Mouse (Mus musculus): ENCODE data around the gene Spata32. TPM values are rescaled to one million over a fixed set of nuclear protein-coding genes. Genes with fewer than 3 reads are reported as not detected.

The Spata32 gene
- polyA plus RNA-seq, 1 experiment from 2014 or later = not detected

DNA sequence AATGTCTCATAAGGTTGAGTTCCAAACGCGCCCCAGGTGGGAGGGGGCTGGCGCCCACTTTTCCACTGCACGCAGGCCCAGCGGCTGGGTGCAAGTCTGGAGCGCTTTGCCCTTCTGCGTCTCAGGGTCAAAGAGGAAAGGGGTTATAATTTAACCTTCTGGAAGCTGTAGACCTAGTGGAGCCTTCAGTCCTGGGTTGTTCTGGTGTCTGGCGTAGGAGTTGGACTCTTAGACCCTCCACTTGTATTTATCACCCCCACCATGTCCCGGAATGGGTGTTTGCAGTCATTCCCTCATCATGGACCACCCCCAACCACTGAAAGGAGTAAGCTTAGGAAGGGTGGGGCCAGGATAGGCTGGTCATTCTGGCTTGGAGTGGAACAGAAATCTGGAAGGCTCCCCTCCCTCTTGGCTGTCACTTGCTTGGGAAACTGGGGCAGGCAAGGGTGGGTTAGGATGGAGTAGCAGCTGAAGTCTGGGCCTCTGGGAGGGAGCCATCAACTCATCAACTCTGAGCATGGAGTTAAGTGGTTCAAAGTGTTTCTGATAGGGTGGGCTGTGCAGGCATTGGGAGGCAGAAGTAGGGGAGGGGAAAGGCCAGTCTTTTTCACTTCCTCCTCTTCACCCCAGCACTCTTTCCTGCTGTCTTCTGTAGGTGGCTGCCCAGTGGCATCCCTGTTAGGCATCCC lies 46.4 kb downstream of the Spata32 start:
- H3K27me3 ChIP-seq (ENCODE audit: control insufficient read depth, insufficient read depth, low read length) = peaks cover 41% of the 10 kb centered on the region
- H3K9ac ChIP-seq (ENCODE audit: low read depth, low read length) = no peak overlapping the region

DNA sequence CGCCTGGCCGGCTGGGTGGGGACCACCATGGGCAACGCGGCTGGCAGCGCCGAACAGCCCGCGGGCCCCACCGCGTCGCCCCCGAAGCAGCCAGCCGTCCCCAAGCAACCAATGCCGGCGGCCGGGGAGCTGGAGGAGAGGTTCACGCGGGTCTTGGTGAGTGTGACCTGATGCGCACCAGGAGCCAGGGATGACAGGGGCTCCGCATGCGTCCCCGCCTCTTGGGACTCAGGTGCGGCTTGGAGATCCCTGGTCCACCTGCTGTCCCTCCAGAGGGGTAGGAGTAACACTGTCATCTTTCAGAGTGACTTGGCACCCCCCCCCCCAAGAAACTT lies 47.0 kb downstream of the Spata32 start:
- no peaks in the 10 kb centered on the region for H3K4me1 ChIP-seq (replicated peaks; ENCODE audit: control insufficient read depth, insufficient read depth, low read length)
- no peak overlapping the region for H3K27ac ChIP-seq (ENCODE audit: low read depth, low read length)
- H3K4me2 ChIP-seq (replicated peaks; ENCODE audit: low read depth, low read length) = peak overlapping the region; percentile 99
- H3K4me3 ChIP-seq (ENCODE audit: low read depth, low read length) = peak overlapping the region; percentile 66
- no peaks in the 10 kb centered on the region for H3K36me3 ChIP-seq (ENCODE audit: control insufficient read depth, insufficient read depth, low read length)
- 3% methylated on average over 15 of the region's 23 CpGs for WGBS
- DNase-seq (ENCODE audit: low spot score) = no peak
- H3K27me3 ChIP-seq (ENCODE audit: control insufficient read depth, insufficient read depth, low read length) = peaks cover 41% of the 10 kb centered on the region
- peak overlapping the region; percentile 59; the same call in 1 of the 2 replicates for H3K9ac ChIP-seq (ENCODE audit: low read depth, low read length)
- ATAC-seq (ENCODE audit: low FRiP score) = no peak
- H3K9me3 ChIP-seq (ENCODE audit: control insufficient read depth, low read length) = no peaks in the 10 kb centered on the region

More for the DNA sequence above, 46.4 kb downstream of the Spata32 start:
- DNase-seq (ENCODE audit: low spot score) = no peak
- Histone ChIP-seq H3K9me3 (ENCODE audit: control insufficient read depth, low read length) (no peaks in the 10 kb centered on the region), H3K36me3 (ENCODE audit: control insufficient read depth, insufficient read depth, low read length) (no peaks in the 10 kb centered on the region), H3K4me2 (replicated peaks; ENCODE audit: low read depth, low read length) (peak overlapping the region; percentile 99; the same call in 1 of the 2 replicates), H3K4me1 (replicated peaks; ENCODE audit: control insufficient read depth, insufficient read depth, low read length) (no peaks in the 10 kb centered on the region), H3K27ac (ENCODE audit: low read depth, low read length) (no peak overlapping the region), H3K4me3 (ENCODE audit: low read depth, low read length) (no peak overlapping the region)
- no peak for ATAC-seq (ENCODE audit: low FRiP score)
- WGBS = 45% methylated on average over 9 of the region's 9 CpGs

DNA sequence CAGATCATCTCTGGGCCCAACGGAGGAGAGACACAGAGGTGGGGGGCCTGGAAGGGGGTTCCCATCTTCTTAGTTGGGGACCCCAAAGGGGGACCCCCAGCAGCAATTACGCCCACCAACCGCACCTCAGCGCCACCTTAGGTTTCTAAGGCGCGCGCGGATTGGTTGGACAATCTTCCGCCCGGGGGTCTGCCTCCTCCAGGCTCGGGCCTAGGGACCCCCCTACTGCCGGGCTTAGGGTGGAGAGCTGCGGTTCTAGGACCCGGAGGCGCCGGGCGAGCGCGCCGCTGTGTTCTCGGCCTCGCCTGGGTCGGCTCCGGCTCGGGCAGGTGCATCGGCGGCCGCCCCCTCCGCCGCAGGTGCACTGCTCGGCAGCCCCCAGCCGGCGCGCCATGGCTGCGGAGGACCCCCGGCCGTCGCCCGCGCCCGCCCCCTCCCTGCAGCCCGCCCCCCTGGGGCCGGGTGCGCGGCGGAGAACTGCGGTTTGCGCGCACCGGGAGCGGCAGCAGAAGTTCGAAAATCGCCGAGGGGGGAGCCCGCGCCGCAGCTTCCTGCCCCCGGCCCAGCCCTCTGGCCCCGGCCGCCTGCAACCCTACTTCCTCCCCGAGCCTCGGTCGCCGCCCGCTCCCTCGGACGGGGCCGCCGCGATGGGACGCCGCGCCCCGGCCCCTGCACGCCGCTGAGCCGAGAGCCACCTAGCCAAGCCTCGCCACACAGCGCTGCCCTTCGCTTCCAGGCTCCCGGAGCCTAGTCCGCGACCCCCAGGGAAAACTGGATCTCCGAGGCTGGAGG lies 47.5 kb downstream of the Spata32 start, which contains the start of gene Fmnl1:
Gene Fmnl1 (plus strand): TSS at position 614 of the 792 bp plus-strand sequence.
- peak within 1 kb of the TSS; percentile 66 for H3K4me3 ChIP-seq (ENCODE audit: low read depth, low read length)
- DNase-seq (ENCODE audit: low spot score) (peak; percentile 60), ATAC-seq (ENCODE audit: low FRiP score) (peak; percentile 33; the same call in 1 of the 2 replicates)
- H3K4me2 ChIP-seq (replicated peaks; ENCODE audit: low read depth, low read length) = peak within 1 kb of the TSS; percentile 99
- 1% methylated on average over 55 of the region's 84 CpGs for WGBS
- no peak within 1 kb of the TSS for H3K27ac ChIP-seq (ENCODE audit: low read depth, low read length)
- H3K9me3 ChIP-seq (ENCODE audit: control insufficient read depth, low read length) = no peaks in the 10 kb centered on the region
- no peaks in the 10 kb centered on the region for H3K4me1 ChIP-seq (replicated peaks; ENCODE audit: control insufficient read depth, insufficient read depth, low read length)
- H3K27me3 ChIP-seq (ENCODE audit: control insufficient read depth, insufficient read depth, low read length) = peaks cover 41% of the 10 kb centered on the region
- H3K36me3 ChIP-seq (ENCODE audit: control insufficient read depth, insufficient read depth, low read length) = no peaks in the 10 kb centered on the region
- peak within 1 kb of the TSS; percentile 59 for H3K9ac ChIP-seq (ENCODE audit: low read depth, low read length)

DNA sequence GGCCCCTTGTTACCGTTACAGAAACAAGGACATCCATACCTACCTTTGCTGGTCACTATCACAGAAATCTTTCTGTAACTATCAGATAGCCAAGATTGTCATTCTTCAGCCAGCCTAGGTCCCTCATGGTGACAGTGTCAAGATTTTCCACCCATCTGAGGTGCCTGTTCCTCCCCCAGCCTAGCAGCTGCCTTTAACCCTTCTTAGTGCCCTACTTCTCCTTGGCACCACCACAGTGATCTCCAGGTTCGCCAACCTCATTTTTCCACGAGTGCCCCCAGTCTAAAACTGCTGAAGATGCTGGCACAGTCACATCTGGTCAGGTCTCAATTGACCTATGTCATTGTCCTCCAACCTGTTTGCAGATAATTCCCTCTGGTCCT lies 48.1 kb downstream of the Spata32 start:
- no peaks in the 10 kb centered on the region for H3K36me3 ChIP-seq (ENCODE audit: control insufficient read depth, insufficient read depth, low read length)
- ATAC-seq (ENCODE audit: low FRiP score) (no peak), DNase-seq (ENCODE audit: low spot score) (no peak)
- H3K9me3 ChIP-seq (ENCODE audit: control insufficient read depth, low read length) = no peaks in the 10 kb centered on the region
- H3K27me3 ChIP-seq (ENCODE audit: control insufficient read depth, insufficient read depth, low read length) = peaks cover 41% of the 10 kb centered on the region
- H3K27ac ChIP-seq (ENCODE audit: low read depth, low read length) = no peak overlapping the region
- H3K4me1 ChIP-seq (replicated peaks; ENCODE audit: control insufficient read depth, insufficient read depth, low read length) = no peaks in the 10 kb centered on the region
- H3K9ac ChIP-seq (ENCODE audit: low read depth, low read length) = no peak overlapping the region
- WGBS = 50% methylated on average over 3 of the region's 3 CpGs
- peak overlapping the region; percentile 66 for H3K4me3 ChIP-seq (ENCODE audit: low read depth, low read length)
- peak overlapping the region; percentile 99 for H3K4me2 ChIP-seq (replicated peaks; ENCODE audit: low read depth, low read length)

DNA sequence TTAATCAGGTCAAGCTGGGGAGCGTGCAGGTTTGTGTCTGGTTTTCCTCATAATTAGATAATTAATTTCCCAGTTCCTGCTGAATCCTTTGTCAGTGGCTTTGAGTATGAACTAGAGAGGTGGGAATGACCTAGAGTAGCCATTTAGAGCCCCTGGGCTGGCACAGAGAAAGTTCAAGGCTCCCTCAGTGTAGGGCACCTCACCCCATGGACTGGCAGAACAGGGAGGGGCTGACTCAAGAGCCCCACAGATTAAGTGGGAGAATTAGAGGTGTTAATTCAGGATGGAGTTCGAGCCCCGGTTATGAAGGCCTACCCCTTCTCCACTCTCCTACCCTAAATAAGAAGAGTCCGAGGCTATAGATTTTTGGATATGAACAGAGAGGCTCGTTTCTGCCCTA lies 48.6 kb downstream of the Spata32 start:
- Histone ChIP-seq H3K36me3 (ENCODE audit: control insufficient read depth, insufficient read depth, low read length) (no peaks in the 10 kb centered on the region), H3K9ac (ENCODE audit: low read depth, low read length) (no peak overlapping the region), H3K4me1 (replicated peaks; ENCODE audit: control insufficient read depth, insufficient read depth, low read length) (no peaks in the 10 kb centered on the region), H3K4me2 (replicated peaks; ENCODE audit: low read depth, low read length) (no peak overlapping the region), H3K4me3 (ENCODE audit: low read depth, low read length) (no peak overlapping the region), H3K27me3 (ENCODE audit: control insufficient read depth, insufficient read depth, low read length) (peaks cover 41% of the 10 kb centered on the region), H3K9me3 (ENCODE audit: control insufficient read depth, low read length) (no peaks in the 10 kb centered on the region), H3K27ac (ENCODE audit: low read depth, low read length) (no peak overlapping the region)
- no peak for DNase-seq (ENCODE audit: low spot score)
- no peak for ATAC-seq (ENCODE audit: low FRiP score)
- 79% methylated on average over 5 of the region's 5 CpGs for WGBS

DNA sequence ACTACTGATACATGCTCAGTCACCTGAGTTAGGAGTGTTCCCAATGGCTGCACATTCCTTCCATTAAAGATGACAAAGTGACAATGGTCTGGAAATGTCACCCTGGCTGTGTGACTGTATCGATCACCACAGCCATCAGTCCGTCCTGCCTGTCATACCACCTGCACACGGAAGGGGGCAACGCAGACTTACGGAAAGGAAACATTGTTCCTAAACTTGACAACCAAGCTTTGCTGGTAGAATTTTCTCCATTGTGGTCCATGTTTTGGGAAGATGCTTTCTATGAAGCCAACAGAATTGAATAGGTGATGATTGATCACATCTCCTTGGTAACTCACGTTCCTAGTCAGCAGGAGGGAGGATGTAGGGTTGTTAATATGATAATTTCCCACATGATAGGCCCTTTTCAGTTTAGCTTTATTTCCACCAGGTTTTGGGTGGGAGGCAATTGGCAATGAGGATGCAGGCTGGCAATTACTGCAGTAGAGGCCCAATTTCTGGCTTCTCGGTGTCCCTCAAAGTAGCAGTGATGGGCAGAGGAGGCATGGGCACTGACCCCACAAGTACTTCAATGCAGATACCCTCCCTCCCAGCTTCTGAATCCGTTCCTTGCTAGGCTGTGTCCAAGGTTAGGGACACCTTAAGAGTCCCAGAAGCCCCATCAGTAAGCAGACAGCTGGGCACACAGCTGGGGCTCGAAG lies 49.4 kb downstream of the Spata32 start:
- H3K4me2 ChIP-seq (replicated peaks; ENCODE audit: low read depth, low read length) = no peak overlapping the region
- no peak overlapping the region for H3K4me3 ChIP-seq (ENCODE audit: low read depth, low read length)
- H3K27me3 ChIP-seq (ENCODE audit: control insufficient read depth, insufficient read depth, low read length) = peaks cover 41% of the 10 kb centered on the region
- no peaks in the 10 kb centered on the region for H3K4me1 ChIP-seq (replicated peaks; ENCODE audit: control insufficient read depth, insufficient read depth, low read length)
- peak; percentile 77 for DNase-seq (ENCODE audit: low spot score)
- H3K36me3 ChIP-seq (ENCODE audit: control insufficient read depth, insufficient read depth, low read length) = no peaks in the 10 kb centered on the region
- H3K9ac ChIP-seq (ENCODE audit: low read depth, low read length) = no peak overlapping the region
- H3K27ac ChIP-seq (ENCODE audit: low read depth, low read length) = no peak overlapping the region
- no peak for ATAC-seq (ENCODE audit: low FRiP score)
- no peaks in the 10 kb centered on the region for H3K9me3 ChIP-seq (ENCODE audit: control insufficient read depth, low read length)
- WGBS = 30% methylated on average over 9 of the region's 9 CpGs

DNA sequence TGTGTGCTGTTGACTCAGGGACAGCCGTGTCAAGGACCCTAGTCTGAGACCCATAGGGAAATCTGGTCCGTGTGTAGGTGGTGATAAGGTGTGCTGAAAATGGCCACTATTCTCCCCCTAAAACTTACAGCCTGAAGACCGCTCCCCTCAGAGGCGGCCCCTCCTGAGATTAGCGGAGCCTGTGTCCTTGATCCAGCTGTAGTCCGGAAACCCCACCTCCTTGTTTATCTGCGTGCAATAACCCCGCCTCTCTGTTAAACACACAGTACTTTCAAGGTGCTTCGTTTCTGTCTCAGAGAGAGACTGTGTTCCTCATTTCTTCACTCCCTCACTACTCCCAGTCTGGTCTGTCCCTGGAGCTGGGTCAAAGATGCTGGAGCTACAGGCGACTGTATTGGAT lies 53.8 kb downstream of the Spata32 start:
- Histone ChIP-seq H3K36me3 (ENCODE audit: control insufficient read depth, insufficient read depth, low read length) (no peaks in the 10 kb centered on the region), H3K4me1 (replicated peaks; ENCODE audit: control insufficient read depth, insufficient read depth, low read length) (no peaks in the 10 kb centered on the region), H3K4me3 (ENCODE audit: low read depth, low read length) (no peak overlapping the region), H3K4me2 (replicated peaks; ENCODE audit: low read depth, low read length) (no peak overlapping the region), H3K27me3 (ENCODE audit: control insufficient read depth, insufficient read depth, low read length) (peaks cover 3% of the 10 kb centered on the region), H3K9ac (ENCODE audit: low read depth, low read length) (no peak overlapping the region), H3K9me3 (ENCODE audit: control insufficient read depth, low read length) (no peaks in the 10 kb centered on the region), H3K27ac (ENCODE audit: low read depth, low read length) (no peak overlapping the region)
- ATAC-seq (ENCODE audit: low FRiP score) = no peak
- 30% methylated on average over 10 of the region's 10 CpGs for WGBS
- no peak for DNase-seq (ENCODE audit: low spot score)

DNA sequence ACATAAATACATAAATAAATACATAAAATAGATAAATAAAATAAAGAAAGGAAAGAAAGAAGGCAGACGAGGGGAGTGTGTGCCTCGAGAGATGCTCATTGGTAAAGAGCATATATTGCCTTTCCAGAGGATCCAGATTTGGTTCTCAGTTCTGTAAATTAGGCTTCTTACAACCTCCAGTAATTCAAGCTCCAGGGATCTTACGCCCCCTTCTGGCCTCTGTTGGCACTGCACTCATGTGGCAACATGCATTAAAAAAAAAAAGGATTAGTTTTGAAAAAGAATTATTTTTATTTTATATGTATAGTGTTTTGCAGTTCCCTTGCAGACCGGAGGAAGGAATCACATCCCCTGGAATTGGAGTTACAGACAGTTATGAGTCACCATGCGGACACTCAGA lies 56.1 kb downstream of the Spata32 start:
- Histone ChIP-seq H3K4me1 (replicated peaks; ENCODE audit: control insufficient read depth, insufficient read depth, low read length) (no peaks in the 10 kb centered on the region; the same call in 1 of the 2 replicates), H3K4me3 (ENCODE audit: low read depth, low read length) (no peak overlapping the region), H3K9me3 (ENCODE audit: control insufficient read depth, low read length) (no peaks in the 10 kb centered on the region), H3K4me2 (replicated peaks; ENCODE audit: low read depth, low read length) (no peak overlapping the region), H3K36me3 (ENCODE audit: control insufficient read depth, insufficient read depth, low read length) (no peaks in the 10 kb centered on the region), H3K27ac (ENCODE audit: low read depth, low read length) (no peak overlapping the region), H3K27me3 (ENCODE audit: control insufficient read depth, insufficient read depth, low read length) (no peaks in the 10 kb centered on the region), H3K9ac (ENCODE audit: low read depth, low read length) (no peak overlapping the region)
- ATAC-seq (ENCODE audit: low FRiP score) (no peak), DNase-seq (ENCODE audit: low spot score) (no peak)
- WGBS = 84% methylated on average over 5 of the region's 5 CpGs

All from hindbrain, embryonic 11.5 days (tissue).